Mouse (Mus musculus): ENCODE data around the gene Wars2. TPM values are rescaled to one million over a fixed set of nuclear protein-coding genes. Genes with fewer than 3 reads are reported as not detected.

The Wars2 gene
- polyA plus RNA-seq, 1 experiment = 2.6 TPM

DNA sequence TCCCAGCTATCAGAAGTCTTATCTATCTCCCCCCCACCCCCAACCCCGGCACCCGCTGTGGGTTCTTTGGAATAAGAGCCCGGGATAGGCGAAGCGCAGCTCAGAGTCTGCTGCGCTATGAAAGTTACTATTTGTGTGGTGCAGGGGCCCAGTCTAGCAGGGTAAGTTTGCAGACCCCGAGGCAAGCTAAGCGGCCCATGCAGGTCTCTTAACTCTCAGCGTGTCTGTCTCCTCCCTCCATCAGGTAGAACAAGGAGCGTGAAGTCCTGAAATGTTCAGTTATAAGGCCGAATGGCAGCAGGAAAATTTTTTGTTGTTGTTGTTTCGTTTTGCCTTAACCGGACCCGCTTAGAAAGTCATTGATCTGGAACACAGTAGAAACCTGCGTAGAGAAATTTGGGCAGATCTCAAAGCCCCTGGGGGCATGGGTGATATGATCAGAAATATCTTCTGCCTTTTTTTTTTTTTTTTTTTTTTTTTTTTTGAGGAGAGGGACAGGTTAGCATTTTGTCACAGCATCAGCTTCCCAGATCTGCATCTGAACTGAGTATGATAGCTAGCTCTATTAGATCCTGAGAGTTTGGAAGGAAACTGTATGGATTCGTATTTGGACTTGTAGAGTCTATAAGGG lies 111.7 kb downstream of the Wars2 start:
- H3K4me1 ChIP-seq (ENCODE audit: control insufficient read depth, insufficient read depth, insufficient read length, low read length) = peaks cover 3% of the 10 kb centered on the region
- H3K4me3 ChIP-seq (ENCODE audit: low read depth, low read length) = no peak overlapping the region
- H3K36me3 ChIP-seq (ENCODE audit: control insufficient read depth, insufficient read depth, low read length) = no peaks in the 10 kb centered on the region
- peaks cover 93% of the 10 kb centered on the region for H3K27me3 ChIP-seq (ENCODE audit: control insufficient read depth, insufficient read depth, low read length)
- TF ChIP-seq POLR2A (IDR thresholded peaks at IDR 0.05; ENCODE audit: low read depth, low read length) = no peak
- H3K27ac ChIP-seq (ENCODE audit: insufficient read depth, low read depth, low read length) = no peak overlapping the region
- 6% methylated on average over 16 of the region's 16 CpGs for WGBS

GRCm38 (mm10) chr3:99253092-99253488 lies 112.2 kb downstream of the Wars2 start:
- Histone ChIP-seq H3K4me1 (ENCODE audit: control insufficient read depth, insufficient read depth, insufficient read length, low read length) (peaks cover 3% of the 10 kb centered on the region), H3K27ac (ENCODE audit: insufficient read depth, low read depth, low read length) (no peak overlapping the region), H3K27me3 (ENCODE audit: control insufficient read depth, insufficient read depth, low read length) (peaks cover 92% of the 10 kb centered on the region), H3K4me3 (ENCODE audit: low read depth, low read length) (no peak overlapping the region), H3K36me3 (ENCODE audit: control insufficient read depth, insufficient read depth, low read length) (no peaks in the 10 kb centered on the region)
- TF ChIP-seq CTCF (IDR thresholded peaks at IDR 0.05; ENCODE audit: extremely low read depth, insufficient read length, insufficient replicate concordance, low read depth, low read length) (no peak), POLR2A (IDR thresholded peaks at IDR 0.05; ENCODE audit: low read depth, low read length) (no peak)
- 3% methylated on average over 12 of the region's 12 CpGs for WGBS

DNA sequence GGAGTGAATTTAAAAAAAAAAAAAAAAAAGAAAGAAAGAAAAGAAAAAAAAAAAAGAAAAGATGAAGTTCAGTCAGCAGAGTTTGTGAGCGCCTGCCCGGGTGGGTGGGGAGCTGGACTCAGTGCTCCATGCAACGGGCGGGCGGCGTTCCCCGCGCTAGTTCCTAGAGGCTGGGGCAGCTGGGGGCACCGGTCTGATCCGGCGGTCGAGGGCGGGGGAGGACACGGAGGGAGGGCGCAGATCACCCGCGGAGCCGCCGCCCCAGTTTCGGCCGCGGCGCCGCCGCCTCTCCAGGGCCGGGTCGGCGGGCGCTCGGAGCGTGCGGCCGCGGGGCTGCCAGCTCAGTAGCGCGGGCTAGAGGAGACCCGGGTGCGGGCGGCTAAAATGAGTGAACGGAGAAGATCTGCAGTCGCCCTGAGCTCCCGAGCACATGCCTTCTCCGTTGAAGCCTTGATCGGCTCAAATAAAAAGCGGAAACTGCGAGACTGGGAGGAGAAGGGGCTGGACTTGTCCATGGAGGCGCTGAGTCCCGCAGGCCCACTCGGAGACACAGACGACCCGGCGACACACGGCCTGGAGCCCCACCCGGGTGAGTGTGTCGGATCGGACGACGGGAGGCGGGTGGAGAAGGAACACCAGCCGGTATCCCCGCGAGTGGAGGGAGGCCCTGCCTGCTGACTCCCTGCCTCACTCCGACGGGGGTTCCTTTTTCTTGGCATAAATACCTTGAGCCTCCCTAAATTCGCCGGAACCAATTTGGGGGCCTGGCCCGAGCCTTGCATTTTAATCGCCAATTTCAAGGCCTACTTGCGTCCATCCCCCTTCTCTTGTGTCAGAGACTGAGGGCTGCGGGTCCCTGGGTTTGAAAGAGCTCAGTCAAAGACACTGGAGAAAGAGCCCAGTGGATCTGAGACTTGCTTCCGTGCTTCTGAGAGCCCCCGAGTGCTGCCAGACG lies 112.9 kb downstream of the Wars2 start:
- 1% methylated on average over 73 of the region's 73 CpGs for WGBS
- H3K27me3 ChIP-seq (ENCODE audit: control insufficient read depth, insufficient read depth, low read length) = peaks cover 86% of the 10 kb centered on the region
- TF ChIP-seq POLR2A (IDR thresholded peaks at IDR 0.05; ENCODE audit: low read depth, low read length) (no peak), CTCF (IDR thresholded peaks at IDR 0.05; ENCODE audit: extremely low read depth, insufficient read length, insufficient replicate concordance, low read depth, low read length) (no peak)

DNA sequence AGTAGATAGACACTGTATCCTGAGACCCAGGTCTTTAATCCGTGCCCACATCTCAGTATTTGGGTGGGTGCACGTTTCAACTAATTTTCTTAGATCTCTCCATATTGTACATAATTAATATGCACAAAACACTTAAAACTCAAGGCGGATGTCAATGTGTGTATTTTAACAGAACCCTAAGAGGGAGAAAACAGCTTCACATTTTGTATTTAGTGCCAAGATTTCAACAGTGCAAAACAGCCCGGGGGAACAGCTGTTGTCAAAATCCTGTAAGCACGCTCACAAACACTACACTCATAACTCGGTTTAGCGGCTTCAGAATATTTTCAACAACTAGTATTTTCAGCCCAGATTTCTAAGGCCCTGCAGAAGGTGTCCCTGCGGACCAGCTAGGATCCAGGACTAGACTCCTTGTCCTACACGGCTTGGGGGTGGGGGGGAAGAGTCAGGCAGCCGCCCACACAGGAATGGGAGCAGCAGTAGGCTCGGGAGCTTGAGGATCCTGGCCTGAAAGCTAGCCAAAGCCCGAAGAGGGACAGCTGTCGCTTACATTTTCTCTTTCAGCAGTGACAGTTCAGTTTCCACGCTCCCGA lies 113.8 kb downstream of the Wars2 start:
- peaks cover 3% of the 10 kb centered on the region for H3K4me1 ChIP-seq (ENCODE audit: control insufficient read depth, insufficient read depth, insufficient read length, low read length)
- WGBS = 9% methylated on average over 15 of the region's 15 CpGs
- no peak overlapping the region for H3K4me3 ChIP-seq (ENCODE audit: low read depth, low read length)
- no peak overlapping the region for H3K27ac ChIP-seq (ENCODE audit: insufficient read depth, low read depth, low read length)
- TF ChIP-seq POLR2A (IDR thresholded peaks at IDR 0.05; ENCODE audit: low read depth, low read length) = no peak
- TF ChIP-seq CTCF (IDR thresholded peaks at IDR 0.05; ENCODE audit: extremely low read depth, insufficient read length, insufficient replicate concordance, low read depth, low read length) = no peak
- no peaks in the 10 kb centered on the region for H3K36me3 ChIP-seq (ENCODE audit: control insufficient read depth, insufficient read depth, low read length)
- H3K27me3 ChIP-seq (ENCODE audit: control insufficient read depth, insufficient read depth, low read length) = peaks cover 83% of the 10 kb centered on the region

More for the DNA sequence above, 112.9 kb downstream of the Wars2 start:
- Histone ChIP-seq H3K4me1 (ENCODE audit: control insufficient read depth, insufficient read depth, insufficient read length, low read length) (peaks cover 3% of the 10 kb centered on the region), H3K4me3 (ENCODE audit: low read depth, low read length) (peak overlapping the region; percentile 47), H3K36me3 (ENCODE audit: control insufficient read depth, insufficient read depth, low read length) (no peaks in the 10 kb centered on the region), H3K27ac (ENCODE audit: insufficient read depth, low read depth, low read length) (no peak overlapping the region)

DNA sequence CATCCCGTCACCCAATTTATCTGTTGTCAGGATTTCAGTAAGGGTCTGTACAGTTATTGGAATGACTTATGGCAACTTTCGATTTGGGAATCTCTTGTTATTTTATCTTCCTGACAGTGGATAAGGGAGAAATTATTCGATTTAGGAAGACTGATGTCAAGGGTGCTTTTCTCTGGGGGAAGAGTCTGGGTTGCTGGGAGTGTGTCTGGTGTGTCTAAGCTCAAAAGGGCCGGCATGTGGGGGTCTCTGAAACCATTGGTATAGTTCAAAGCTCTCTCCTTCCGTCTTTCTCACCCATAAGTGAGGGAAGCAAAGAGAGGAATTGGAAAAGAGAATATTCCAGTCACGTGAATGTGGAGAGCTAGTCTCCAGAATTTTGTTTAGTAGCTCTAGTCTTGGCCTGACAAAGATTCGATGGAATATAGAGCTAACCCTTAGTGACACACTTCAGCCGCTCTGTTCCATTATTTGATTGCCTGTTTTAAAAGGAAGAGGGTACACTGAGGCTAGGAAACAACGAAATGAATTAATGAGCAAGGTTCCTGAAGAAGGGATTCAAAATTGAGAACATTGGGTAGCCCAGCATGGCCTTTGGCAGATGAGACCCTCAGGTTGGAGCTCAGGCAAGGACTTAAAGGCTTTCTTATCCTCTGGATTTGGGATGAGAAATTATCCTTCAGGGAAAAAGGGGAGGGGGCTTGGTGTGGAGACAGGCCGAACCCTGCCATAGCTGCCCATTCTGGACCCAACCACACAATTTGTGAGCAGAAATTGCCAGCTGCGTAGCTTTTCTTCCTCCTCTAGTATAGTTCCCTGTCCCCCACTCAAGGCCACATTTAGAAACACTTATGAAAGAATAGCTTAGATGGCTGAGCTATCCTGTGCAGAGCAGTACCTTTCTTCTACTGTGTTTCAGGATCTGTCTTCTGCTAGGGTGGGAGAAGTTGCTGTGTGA lies 114.8 kb downstream of the Wars2 start:
- H3K4me3 ChIP-seq (ENCODE audit: low read depth, low read length) = no peak overlapping the region
- H3K27ac ChIP-seq (ENCODE audit: insufficient read depth, low read depth, low read length) = no peak overlapping the region
- 15% methylated on average over 11 of the region's 11 CpGs for WGBS
- H3K36me3 ChIP-seq (ENCODE audit: control insufficient read depth, insufficient read depth, low read length) = no peaks in the 10 kb centered on the region
- no peak for TF ChIP-seq POLR2A (IDR thresholded peaks at IDR 0.05; ENCODE audit: low read depth, low read length)
- TF ChIP-seq CTCF (IDR thresholded peaks at IDR 0.05; ENCODE audit: extremely low read depth, insufficient read length, insufficient replicate concordance, low read depth, low read length) = no peak
- peaks cover 73% of the 10 kb centered on the region for H3K27me3 ChIP-seq (ENCODE audit: control insufficient read depth, insufficient read depth, low read length)
- peaks cover 3% of the 10 kb centered on the region for H3K4me1 ChIP-seq (ENCODE audit: control insufficient read depth, insufficient read depth, insufficient read length, low read length)

DNA sequence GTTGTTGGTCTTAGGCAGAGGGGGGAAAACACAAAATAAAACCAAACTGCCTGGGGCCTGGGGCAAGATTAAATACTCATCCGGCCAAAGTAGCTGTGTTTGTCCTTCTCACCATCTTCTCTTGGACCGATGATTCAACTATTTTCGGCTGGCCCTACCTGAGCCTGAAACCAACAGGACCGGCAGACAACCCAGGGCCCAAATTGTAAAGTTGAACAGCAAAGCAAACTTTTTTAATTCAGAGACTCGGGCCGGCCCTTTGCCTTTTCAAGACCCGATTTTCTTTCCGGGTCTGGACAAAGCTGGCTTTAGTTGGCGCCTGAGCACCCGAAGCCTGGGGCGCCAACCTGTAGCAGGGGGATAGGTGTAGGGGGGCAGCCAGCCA lies 115.5 kb downstream of the Wars2 start:
- no peak for TF ChIP-seq POLR2A (IDR thresholded peaks at IDR 0.05; ENCODE audit: low read depth, low read length)
- no peak for TF ChIP-seq CTCF (IDR thresholded peaks at IDR 0.05; ENCODE audit: extremely low read depth, insufficient read length, insufficient replicate concordance, low read depth, low read length)
- peaks cover 73% of the 10 kb centered on the region for H3K27me3 ChIP-seq (ENCODE audit: control insufficient read depth, insufficient read depth, low read length)
- no peaks in the 10 kb centered on the region for H3K36me3 ChIP-seq (ENCODE audit: control insufficient read depth, insufficient read depth, low read length)
- peaks cover 3% of the 10 kb centered on the region for H3K4me1 ChIP-seq (ENCODE audit: control insufficient read depth, insufficient read depth, insufficient read length, low read length)
- no peak overlapping the region for H3K4me3 ChIP-seq (ENCODE audit: low read depth, low read length)
- 8% methylated on average over 11 of the region's 11 CpGs for whole genome bisulfite sequencing
- no peak overlapping the region for H3K27ac ChIP-seq (ENCODE audit: insufficient read depth, low read depth, low read length)
